Mouse (Mus musculus) brain, embryonic 18.5 days (tissue): ENCODE data around the gene Akt2.
A peak's percentile ranks its signal among the peaks of the same experiment; 100 is the strongest.

Experiments used
- DNase-seq: peaks from one replicate; pipeline ENCODE4 v3.0.0-alpha.2; 2012; ENCODE audit warnings: low read depth, low spot score

Gene Akt2

GRCm38 (mm10) chr7:27591266-27592216, at the start of gene Akt2:
Akt2 (plus strand) TSS chr7:27591552.
- DNase-seq, result peak; percentile 98

- no peak for DNase-seq
Measured at GRCm38 (mm10) chr7:27541922-27542321, 49.4 kb upstream of the Akt2 start.

GRCm38 (mm10) chr7:27542392-27543033, 48.8 kb upstream of the Akt2 start:
- DNase-seq, result peak; percentile 76

GRCm38 (mm10) chr7:27543065-27543464, 48.3 kb upstream of the Akt2 start:
- DNase-seq, result no peak

- no peak for DNase-seq
Measured at GRCm38 (mm10) chr7:27543851-27544250, 47.5 kb upstream of the Akt2 start.

GRCm38 (mm10) chr7:27544675-27545370, 46.5 kb upstream of the Akt2 start:
- DNase-seq, result no peak

- no peak for DNase-seq
Measured at GRCm38 (mm10) chr7:27549597-27549996, 41.8 kb upstream of the Akt2 start.

- DNase-seq, result no peak
Measured at GRCm38 (mm10) chr7:27552070-27552469, 39.3 kb upstream of the Akt2 start.

- peak; percentile 93 for DNase-seq
Measured at GRCm38 (mm10) chr7:27552931-27553513, 38.3 kb upstream of the Akt2 start, which contains the start of the genes Pld3 and 2310022A10Rik. Pld3 (minus strand) TSS chr7:27553218. 2310022A10Rik (plus strand) TSS chr7:27553233.

- no peak for DNase-seq
Measured at GRCm38 (mm10) chr7:27560291-27560887, 31.0 kb upstream of the Akt2 start.

GRCm38 (mm10) chr7:27560978-27561377, 30.4 kb upstream of the Akt2 start:
- DNase-seq, result no peak

- no peak for DNase-seq
Measured at GRCm38 (mm10) chr7:27569580-27570224, 21.6 kb upstream of the Akt2 start.

- DNase-seq, result no peak
Measured at GRCm38 (mm10) chr7:27572133-27572532, 19.2 kb upstream of the Akt2 start.

- DNase-seq, result no peak
Measured at GRCm38 (mm10) chr7:27574124-27574880, 17.1 kb upstream of the Akt2 start.

- DNase-seq, result no peak
Measured at GRCm38 (mm10) chr7:27576914-27577313, 14.4 kb upstream of the Akt2 start.

GRCm38 (mm10) chr7:27577589-27577988, 13.8 kb upstream of the Akt2 start:
- no peak for DNase-seq

GRCm38 (mm10) chr7:27578465-27578864, 12.9 kb upstream of the Akt2 start:
- DNase-seq, result no peak

- no peak for DNase-seq
Measured at GRCm38 (mm10) chr7:27580380-27581174, 10.8 kb upstream of the Akt2 start.

GRCm38 (mm10) chr7:27586861-27587260, 4.5 kb upstream of the Akt2 start:
- no peak for DNase-seq
